Mouse (Mus musculus) midbrain, embryonic 11.5 days (tissue): ENCODE data around the gene Rbm47. TPM values are rescaled to one million over a fixed set of nuclear protein-coding genes. Genes with fewer than 3 reads are reported as not detected.
A peak's percentile ranks its signal among the peaks of the same experiment; 100 is the strongest.

Experiments
- ATAC-seq: fragments of 200-750 bp; cut with Nextera tagmentation; 2 replicates; pipeline ENCODE4 v1.8.0; 2017; ENCODE audit warnings: moderate TSS enrichment, moderate library complexity; ENCODE audit not compliant: low FRiP score
- DNase-seq: peaks from one replicate; pipeline ENCODE4 v3.0.0; 2015; ENCODE audit warnings: low spot score; ENCODE audit errors: missing footprints
- H3K27ac ChIP-seq: fragments of 300-500 bp; sonication (generic); 2 replicates; pipeline ENCODE4 v1.5.1; 2014; ENCODE audit warnings: low read depth, low read length
- H3K27me3 ChIP-seq: fragments of 300-500 bp; sonication (generic); 2 replicates; pipeline ENCODE4 v1.6.1; 2014; ENCODE audit warnings: mild to moderate bottlenecking, low read length, moderate library complexity, mixed read lengths; ENCODE audit not compliant: control insufficient read depth, insufficient read depth
- H3K36me3 ChIP-seq: fragments of 300-500 bp; sonication (generic); 2 replicates; pipeline ENCODE4 v1.6.1; 2014; ENCODE audit warnings: mild to moderate bottlenecking, low read length, moderate library complexity, mixed read lengths; ENCODE audit not compliant: control insufficient read depth, insufficient read depth
- H3K4me1 ChIP-seq: fragments of 300-500 bp; sonication (generic); 2 replicates; pipeline ENCODE4 v1.6.1; 2014; ENCODE audit warnings: low read length; ENCODE audit not compliant: control insufficient read depth, insufficient read depth
- H3K4me2 ChIP-seq: fragments of 300-500 bp; sonication (generic); 2 replicates; pipeline ENCODE4 v1.6.1; 2014; ENCODE audit warnings: mild to moderate bottlenecking, moderate library complexity
- H3K4me3 ChIP-seq: fragments of 300-500 bp; sonication (generic); 2 replicates; pipeline ENCODE4 v1.5.1; 2014; ENCODE audit warnings: low read depth, low read length
- H3K9ac ChIP-seq: fragments of 300-500 bp; sonication (generic); 2 replicates; pipeline ENCODE4 v1.6.1; 2014; ENCODE audit warnings: low read length
- H3K9me3 ChIP-seq: fragments of 300-500 bp; sonication (generic); 2 replicates; pipeline ENCODE4 v1.6.1; 2016; ENCODE audit warnings: low read length; ENCODE audit not compliant: control insufficient read depth
- WGBS: fragments of 180-500 bp; shearing (Covaris S2); extraction: QIAGEN DNeasy Blood & Tissue Kit; methylation state at CpG from one replicate; pipeline ENCODE4 v1.1.7; 2014; 5-methylcytosine and 5-hydroxymethylcytosine counted together
- polyA plus RNA-seq: library from polyadenylated mRNA; unstranded; fragments of >200 nt; fragmentation: Nextera tagmentation; extraction: Ambion mirVana; gene quantifications from 2 replicates; pipeline ENCODE4 v1.2.1, GENCODE M21; 2014

The Rbm47 gene
- polyA plus RNA-seq, 1 experiment from 2014 or later = 2.1 TPM

DNA sequence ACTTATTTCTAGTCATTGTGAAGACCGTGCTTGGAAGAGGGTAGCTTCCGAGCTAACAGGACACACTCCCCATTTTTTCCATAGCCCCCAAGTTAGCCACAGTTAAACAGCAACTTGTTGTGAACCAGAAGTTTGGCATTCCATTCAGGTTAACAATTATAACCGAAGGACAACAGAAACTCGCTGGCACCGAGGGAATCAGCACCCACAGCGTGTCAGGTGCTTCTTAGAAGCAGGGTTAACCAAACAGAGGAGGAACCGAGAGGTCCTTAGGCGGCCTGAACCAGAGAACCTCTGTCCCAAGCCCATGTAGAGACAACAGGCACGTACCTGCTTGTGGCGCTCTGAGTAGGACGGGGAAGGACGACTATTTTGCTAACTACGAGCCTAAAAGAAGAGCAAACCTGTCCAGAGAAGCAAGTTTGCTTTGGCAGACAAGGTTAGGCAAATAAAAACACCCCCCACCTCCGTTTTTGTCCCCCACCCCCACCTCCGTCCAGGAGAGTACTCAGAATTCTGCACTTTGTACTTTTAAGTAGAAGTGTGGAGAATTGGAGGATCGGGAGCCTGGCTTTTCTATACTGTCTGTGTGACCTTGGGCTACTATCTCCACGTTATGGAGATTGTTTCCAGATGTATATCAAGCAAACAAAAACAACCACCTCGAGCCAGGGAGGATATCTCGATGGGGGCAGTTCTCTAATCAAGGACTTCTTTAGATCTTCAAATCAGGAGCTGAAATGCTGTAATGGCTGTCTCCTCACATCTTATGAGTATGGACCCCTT lies 91.3 kb downstream of the Rbm47 start:
- ATAC-seq (no peak), DNase-seq (peak; percentile 80)
- Histone ChIP-seq H3K9ac (no peak overlapping the region), H3K4me2 (no peak overlapping the region), H3K4me1 (no peaks in the 10 kb centered on the region), H3K27me3 (no peaks in the 10 kb centered on the region), H3K36me3 (no peaks in the 10 kb centered on the region), H3K27ac (no peak overlapping the region), H3K4me3 (no peak overlapping the region), H3K9me3 (no peaks in the 10 kb centered on the region)
- 77% methylated on average over 19 of the region's 19 CpGs for WGBS

DNA sequence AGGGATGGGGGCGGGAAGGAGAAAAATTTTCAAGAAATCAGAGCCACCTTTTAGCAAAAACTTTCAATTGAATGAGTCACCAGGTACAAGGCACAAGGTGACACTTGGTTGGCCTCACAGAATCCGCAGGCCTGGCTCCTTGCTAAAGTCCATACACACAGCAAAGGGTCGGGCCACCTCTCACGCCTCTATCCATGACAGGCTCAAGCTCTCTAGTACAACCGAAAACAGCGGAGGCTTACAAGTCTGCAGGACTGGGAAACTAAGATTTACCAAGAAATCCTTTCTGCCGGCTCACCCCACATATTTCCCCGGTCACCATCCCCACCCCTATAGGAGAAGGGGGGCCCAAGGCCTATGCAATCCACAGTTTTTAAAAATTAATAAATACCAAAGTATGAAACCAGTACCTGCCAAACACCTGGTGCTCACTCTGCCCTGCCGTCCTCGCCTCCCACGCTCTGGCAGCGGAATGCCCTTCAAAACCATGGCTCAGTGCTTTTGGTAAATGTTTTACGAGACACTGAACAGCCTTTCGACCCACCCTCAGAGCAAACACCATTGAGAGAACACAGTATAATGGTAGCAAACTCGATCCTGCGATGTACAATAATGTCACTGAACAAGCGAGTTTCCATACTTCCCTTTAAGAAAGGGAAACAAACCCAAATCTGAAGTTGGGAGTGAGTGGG lies 92.2 kb downstream of the Rbm47 start:
- Histone ChIP-seq H3K4me2 (no peak overlapping the region), H3K9me3 (no peaks in the 10 kb centered on the region), H3K9ac (no peak overlapping the region), H3K27me3 (no peaks in the 10 kb centered on the region), H3K27ac (no peak overlapping the region), H3K4me1 (no peaks in the 10 kb centered on the region), H3K4me3 (no peak overlapping the region), H3K36me3 (no peaks in the 10 kb centered on the region)
- DNase-seq = peak; percentile 56
- 92% methylated on average over 17 of the region's 17 CpGs for WGBS
- ATAC-seq = no peak

DNA sequence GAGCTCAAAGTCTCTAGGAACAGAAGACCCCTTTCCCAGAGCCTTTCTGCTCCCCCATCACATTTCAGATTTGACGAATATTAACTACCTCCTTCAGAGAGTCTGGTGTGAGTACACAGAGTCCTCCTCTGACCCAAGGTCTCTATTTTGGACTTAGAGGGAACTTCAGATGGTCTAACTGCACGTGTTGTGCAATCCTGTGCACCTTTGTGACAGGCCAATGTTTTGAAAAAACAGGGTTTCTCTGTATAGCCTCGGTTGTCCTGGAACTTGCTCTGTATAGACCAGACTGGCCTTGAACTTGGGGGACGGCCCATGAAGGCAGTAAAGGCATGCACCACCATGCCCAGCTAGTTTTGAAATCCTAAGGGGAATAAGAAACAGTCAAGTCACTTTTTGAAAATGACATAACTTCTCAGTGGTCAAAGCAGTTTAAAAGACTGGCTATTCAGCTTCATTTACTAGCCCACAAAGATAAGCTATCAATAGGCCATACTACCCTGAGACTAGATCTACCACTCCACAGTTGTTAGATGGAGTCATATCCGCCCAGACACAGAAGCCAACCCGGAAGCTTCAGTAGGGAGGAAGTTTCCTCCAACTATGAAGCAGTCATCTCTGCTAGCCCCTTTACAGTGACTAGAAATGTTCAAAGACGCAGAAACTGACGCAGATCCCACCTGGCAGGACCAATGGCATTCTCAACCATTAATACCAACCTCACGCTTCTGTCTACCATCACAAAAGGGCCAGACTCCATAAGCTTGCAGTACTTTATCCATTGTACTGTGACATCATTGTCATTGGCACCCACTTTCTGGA lies 93.3 kb downstream of the Rbm47 start:
- Histone ChIP-seq H3K36me3 (no peaks in the 10 kb centered on the region), H3K4me3 (no peak overlapping the region), H3K27me3 (no peaks in the 10 kb centered on the region), H3K9ac (no peak overlapping the region), H3K4me1 (no peaks in the 10 kb centered on the region), H3K9me3 (no peaks in the 10 kb centered on the region), H3K27ac (no peak overlapping the region), H3K4me2 (no peak overlapping the region)
- DNase-seq (peak; percentile 60), ATAC-seq (no peak)
- WGBS = 92% methylated on average over 9 of the region's 9 CpGs

DNA sequence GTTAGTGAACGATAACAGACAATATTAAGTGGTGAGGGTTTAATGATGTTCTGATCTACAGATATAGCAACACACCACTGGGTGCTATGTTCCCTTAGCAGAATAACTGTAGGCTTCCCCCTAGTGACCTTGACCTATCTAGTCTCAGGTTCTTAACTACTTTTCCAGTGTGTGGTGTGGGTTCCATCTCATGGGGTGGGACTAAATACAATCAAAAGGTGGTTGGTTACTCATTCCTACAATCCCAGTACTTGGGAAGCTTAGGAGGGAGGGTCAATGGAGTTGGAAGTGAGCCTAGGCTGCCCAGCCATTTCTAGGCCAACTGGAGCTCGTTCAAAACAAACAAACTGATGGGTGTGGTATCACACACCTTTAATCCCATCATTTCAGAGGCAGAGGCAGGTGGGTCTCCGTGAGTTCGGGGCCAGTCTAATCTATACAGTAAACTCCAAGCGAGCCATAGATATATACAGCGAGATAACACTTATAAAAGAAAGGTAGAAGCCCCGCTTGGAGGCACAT lies 94.4 kb downstream of the Rbm47 start:
- no peak for ATAC-seq

DNA sequence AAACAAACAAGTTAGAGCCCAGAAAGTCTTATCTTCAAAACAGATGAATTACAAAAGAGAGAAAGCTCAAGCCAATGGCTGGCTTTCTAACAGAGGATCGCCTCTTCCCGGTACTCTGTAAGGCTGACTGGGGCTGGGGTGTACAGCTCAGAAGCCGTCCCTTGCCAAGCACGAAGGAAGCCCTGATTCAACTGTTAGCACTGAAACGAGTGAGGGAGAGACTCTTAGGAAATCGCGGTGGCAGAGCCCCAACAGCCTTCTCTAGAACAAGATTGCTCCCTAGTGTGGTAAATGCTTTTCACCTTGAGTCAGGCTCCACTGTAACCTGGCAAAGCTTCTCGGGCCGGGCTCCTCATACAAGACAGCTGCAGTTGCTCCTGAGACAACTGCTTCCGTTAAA lies 95.5 kb downstream of the Rbm47 start:
- Histone ChIP-seq H3K36me3 (no peaks in the 10 kb centered on the region), H3K4me3 (no peak overlapping the region), H3K27ac (no peak overlapping the region), H3K4me2 (no peak overlapping the region), H3K9me3 (no peaks in the 10 kb centered on the region), H3K9ac (no peak overlapping the region), H3K4me1 (no peaks in the 10 kb centered on the region), H3K27me3 (no peaks in the 10 kb centered on the region)
- no peak for ATAC-seq
- WGBS = 46% methylated on average over 10 of the region's 10 CpGs
- DNase-seq = peak; percentile 60

More for the DNA sequence above, 94.4 kb downstream of the Rbm47 start:
- no peaks in the 10 kb centered on the region for H3K36me3 ChIP-seq
- H3K27me3 ChIP-seq = no peaks in the 10 kb centered on the region
- H3K4me3 ChIP-seq = no peak overlapping the region
- H3K4me2 ChIP-seq = no peak overlapping the region
- H3K9ac ChIP-seq = no peak overlapping the region
- no peaks in the 10 kb centered on the region for H3K4me1 ChIP-seq
- DNase-seq = peak; percentile 19
- no peak overlapping the region for H3K27ac ChIP-seq
- no peaks in the 10 kb centered on the region for H3K9me3 ChIP-seq
- 91% methylated on average over 7 of the region's 7 CpGs for WGBS

DNA sequence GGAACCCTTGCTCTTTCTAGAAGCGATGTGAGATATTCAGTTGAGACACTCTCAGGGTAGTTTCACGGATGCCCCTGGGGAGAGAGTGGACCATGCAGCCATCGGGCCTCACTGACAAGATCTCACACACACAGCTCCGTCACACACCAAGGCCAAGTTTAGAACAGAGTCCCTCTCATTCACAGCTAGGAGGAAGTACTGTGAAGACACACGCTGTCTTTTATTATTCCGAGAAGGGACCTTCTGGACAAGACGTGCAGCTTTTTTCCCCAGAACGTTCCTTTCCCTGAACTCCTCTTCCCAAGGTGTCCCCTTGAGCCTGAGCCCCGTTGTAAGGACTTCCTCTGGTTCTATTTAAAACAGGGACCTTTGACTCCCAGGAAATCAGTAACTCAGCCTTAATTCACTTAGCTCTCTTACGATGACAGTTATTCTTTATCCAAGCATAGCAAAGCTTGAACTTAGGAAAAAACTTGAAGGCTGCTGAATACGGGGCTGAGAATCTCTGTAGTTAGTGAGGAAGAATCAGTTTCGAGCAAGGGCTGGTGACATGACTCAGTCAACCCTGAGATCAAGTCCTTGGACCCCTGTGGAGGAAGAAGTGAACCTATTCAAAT lies 96.1 kb downstream of the Rbm47 start:
- H3K27ac ChIP-seq = no peak overlapping the region
- H3K9me3 ChIP-seq = no peaks in the 10 kb centered on the region
- H3K36me3 ChIP-seq = no peaks in the 10 kb centered on the region
- WGBS = 82% methylated on average over 12 of the region's 12 CpGs
- no peaks in the 10 kb centered on the region for H3K4me1 ChIP-seq
- H3K27me3 ChIP-seq = no peaks in the 10 kb centered on the region
- no peak overlapping the region for H3K9ac ChIP-seq
- H3K4me2 ChIP-seq = no peak overlapping the region
- ATAC-seq (no peak), DNase-seq (peak; percentile 67)
- H3K4me3 ChIP-seq = no peak overlapping the region

DNA sequence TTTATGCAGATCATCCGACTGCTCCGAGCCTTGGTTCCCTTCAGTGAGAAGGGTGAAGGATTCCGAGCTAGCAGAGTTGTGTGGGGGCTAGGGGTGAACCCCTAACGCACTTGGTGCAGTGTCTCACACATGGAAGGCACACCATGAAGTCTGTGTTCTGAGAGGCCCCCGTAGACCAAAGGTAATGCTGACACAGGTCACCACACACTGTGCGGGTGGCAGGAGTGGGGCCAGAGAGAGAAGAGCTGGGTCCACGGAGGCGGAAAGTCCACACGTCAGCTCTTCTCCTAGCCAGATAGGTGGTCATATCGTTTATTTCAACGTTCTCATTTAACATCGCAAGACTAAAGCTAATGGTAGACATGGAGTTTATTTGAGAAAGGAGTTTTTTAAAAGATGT lies 97.0 kb downstream of the Rbm47 start:
- Histone ChIP-seq H3K4me3 (no peak overlapping the region), H3K27ac (no peak overlapping the region), H3K4me1 (no peaks in the 10 kb centered on the region), H3K4me2 (no peak overlapping the region), H3K9me3 (no peaks in the 10 kb centered on the region), H3K36me3 (no peaks in the 10 kb centered on the region), H3K27me3 (no peaks in the 10 kb centered on the region), H3K9ac (no peak overlapping the region)
- ATAC-seq = no peak
- WGBS = 91% methylated on average over 12 of the region's 12 CpGs
- peak; percentile 62 for DNase-seq

DNA sequence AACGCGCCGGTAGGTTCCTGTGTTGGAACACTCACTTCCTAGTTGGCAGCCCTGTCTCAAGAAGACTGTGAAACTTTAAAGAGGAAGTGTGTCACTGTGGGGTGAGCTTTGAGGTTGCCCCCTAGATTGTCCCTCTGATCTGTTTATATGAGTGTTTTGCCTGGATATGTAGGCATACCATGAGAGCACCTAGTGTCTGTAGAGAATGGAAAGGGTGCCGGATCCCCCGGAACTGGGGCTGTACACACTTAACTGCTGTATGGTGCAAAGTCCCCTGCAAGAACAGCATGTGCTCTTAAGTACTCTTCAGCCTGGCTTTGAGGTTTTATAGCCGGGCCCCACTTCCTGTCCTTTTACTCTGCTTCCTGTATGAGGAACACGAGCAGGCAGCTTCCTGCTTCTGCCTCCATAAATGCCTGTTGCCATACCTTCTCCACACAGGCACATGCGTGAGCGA lies 97.9 kb downstream of the Rbm47 start:
- Histone ChIP-seq H3K4me1 (no peaks in the 10 kb centered on the region), H3K36me3 (no peaks in the 10 kb centered on the region), H3K27me3 (no peaks in the 10 kb centered on the region), H3K4me3 (no peak overlapping the region), H3K9ac (no peak overlapping the region), H3K9me3 (no peaks in the 10 kb centered on the region), H3K27ac (no peak overlapping the region), H3K4me2 (no peak overlapping the region)
- 89% methylated on average over 9 of the region's 9 CpGs for WGBS
- peak; percentile 19 for DNase-seq
- no peak for ATAC-seq
